Mouse (Mus musculus) natural killer cell, adult 2 months (primary cell): ENCODE data around the gene Asxl2.
"Not testable (repeated sequence)": the region's sequence is repeated elsewhere in the genome, so short reads cannot be mapped to it uniquely, and the experiment has no call there.

Source experiments
- DNase-seq, 2 experiments: peaks; one replicate each; pipeline ENCODE4 v3.0.0; 2022; ENCODE audit warnings: low spot score in 2 of 2

The Asxl2 gene

GRCm38 (mm10) chr12:3426530-3427034, at the start of gene Asxl2:
TSS of gene Asxl2 (plus strand) at chr12:3426857.
- peak; percentile 96 to 98 for DNase-seq

DNA sequence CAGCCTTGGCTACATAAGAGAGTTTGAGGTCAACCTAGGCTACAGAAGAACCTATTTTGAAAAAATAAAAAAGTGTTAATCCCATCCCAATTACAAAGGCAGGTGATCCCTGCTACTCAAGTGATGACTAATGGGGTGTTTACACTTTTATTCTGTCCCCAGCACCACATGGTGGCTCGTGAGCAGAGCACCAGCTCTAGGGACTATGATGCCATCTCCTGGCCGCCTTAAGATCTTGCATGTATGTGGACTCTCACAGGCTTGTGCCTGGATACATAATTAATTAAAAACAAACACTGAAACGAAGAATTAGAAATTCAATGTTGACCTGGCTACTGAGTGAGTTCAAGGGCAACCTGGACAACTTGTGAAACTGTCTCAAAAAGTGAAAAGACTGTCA, 49.5 kb upstream of the Asxl2 start:
- DNase-seq, result no peak

DNA sequence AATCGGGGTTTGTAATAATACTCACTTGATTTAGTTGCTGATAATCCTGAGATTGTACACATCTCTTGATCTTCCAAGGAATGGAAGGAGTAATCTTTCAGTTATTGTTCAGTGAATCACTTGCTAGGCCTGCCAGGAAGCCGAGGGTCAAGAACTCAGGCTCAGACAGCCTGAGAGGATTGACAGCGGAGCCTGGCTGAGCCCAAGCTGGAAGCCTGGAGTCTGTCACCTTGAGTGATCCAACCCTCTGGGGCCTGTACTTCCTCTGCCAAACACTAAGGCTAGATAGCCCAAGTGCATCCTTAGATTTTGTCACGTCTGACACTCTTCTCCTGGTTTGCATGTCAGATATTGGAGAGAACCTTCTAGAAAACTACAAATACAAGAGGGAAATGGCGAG, 48.9 kb upstream of the Asxl2 start:
- no peak for DNase-seq

GRCm38 (mm10) chr12:3384860-3385259, 41.8 kb upstream of the Asxl2 start:
- DNase-seq, result no peak

- DNase-seq, result no peak
These were observed 41.4 kb upstream of the Asxl2 start for GRCm38 (mm10) chr12:3385271-3385670.

GRCm38 (mm10) chr12:3385940-3386339, 40.7 kb upstream of the Asxl2 start:
- no peak for DNase-seq

DNA sequence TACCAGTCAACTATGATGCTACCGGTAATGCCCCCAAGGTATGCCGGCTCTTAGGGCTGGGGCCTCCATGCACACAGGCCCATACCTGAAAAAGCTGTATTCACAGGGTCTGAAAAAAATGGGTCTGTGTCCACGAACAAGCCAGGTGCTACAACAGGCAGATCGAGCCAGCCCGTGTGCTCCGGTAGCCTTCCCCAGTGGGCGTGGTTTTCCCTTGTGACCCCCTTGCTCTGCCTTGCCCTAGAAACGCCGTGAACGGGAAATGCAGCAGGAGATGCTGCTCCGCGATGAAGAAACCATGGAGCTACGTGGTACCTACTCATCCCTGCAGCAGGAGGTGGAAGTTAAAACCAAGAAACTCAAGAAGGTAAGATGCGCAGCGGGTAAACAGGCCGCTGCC, 38.8 kb upstream of the Asxl2 start:
- no peak for DNase-seq

- DNase-seq, result no peak
These were observed 37.3 kb upstream of the Asxl2 start for GRCm38 (mm10) chr12:3389394-3389793.

GRCm38 (mm10) chr12:3390071-3390470, 36.6 kb upstream of the Asxl2 start:
- DNase-seq, result no peak

DNA sequence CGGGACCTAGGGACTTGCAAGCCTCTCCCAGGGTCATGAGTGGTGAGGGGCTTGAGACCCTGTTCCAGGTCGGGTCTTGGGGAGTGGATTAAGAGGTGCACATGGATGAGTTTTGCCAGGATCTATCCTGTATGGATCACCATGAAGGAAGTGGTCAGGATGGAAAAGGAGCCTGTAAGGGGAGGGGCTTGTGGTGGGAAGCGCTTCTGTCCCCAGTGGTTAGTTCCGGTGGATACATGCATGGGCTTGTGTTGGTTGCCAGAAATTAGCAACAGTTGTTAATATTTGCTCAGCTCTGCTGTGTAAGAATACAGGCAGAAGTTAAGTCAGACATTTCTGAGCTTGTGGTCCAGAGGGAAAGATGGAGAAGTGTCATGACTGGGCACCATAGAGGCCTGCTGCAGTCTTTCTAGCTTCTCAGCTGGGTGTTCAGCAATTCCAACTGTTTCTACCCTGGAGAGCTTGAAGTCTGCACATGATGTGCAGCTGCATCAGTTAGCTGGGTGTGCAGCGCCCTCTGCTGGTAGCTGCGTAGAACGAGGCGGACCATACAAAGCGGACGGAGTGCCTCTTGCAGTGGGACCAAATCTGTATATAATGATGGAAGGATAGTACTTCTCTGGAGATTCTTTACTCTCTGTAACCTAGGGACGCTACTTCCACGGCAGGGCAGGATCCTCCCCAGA, 35.9 kb upstream of the Asxl2 start:
- DNase-seq, result peak; percentile 40 to 69

- DNase-seq, result no peak
These were observed 35.4 kb upstream of the Asxl2 start for GRCm38 (mm10) chr12:3391276-3391675.

- no peak for DNase-seq
These were observed 33.5 kb upstream of the Asxl2 start for GRCm38 (mm10) chr12:3393140-3393539.

DNA sequence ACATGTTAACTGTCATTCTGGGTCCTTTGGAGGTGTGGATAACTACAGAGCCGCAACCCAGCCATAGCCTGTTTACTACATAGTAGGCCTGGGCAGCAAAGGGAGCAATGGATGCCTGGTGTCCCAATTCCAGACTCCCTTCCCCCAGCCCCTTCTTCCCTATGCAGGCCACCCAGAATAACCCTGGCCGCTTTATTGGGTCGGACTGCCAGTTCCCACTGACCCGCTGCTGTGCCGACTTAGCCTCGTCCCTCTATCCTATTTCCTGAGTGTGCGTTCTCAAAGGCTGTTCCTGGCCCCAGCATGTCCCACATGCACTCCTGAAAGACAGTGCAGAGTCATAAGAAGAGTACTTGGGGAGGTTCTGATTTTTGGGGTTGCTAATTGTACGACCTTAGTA, 29.7 kb upstream of the Asxl2 start:
- no peak for DNase-seq

DNA sequence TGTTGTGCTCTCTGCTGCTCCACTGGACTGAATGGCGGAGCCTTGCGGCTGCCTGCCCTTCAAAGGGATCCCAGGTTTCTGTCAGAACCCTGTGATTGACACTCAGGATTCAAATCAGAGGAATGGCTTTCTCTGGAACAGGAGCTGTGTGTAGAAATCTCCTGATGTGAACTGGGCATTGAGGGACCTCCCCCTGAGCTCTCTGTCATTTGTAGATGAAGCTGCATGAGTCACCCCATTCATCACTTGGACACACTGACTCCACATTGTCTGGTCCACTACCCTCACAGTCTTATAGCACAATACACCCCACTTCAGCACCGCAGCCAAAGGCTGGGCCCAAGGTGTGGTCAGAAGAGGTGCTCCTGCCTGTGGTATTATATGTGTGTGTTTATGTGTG, 21.0 kb upstream of the Asxl2 start:
- not testable (repeated sequence) for DNase-seq

- DNase-seq, result no peak
These were observed 20.1 kb upstream of the Asxl2 start for GRCm38 (mm10) chr12:3406585-3406984.

DNA sequence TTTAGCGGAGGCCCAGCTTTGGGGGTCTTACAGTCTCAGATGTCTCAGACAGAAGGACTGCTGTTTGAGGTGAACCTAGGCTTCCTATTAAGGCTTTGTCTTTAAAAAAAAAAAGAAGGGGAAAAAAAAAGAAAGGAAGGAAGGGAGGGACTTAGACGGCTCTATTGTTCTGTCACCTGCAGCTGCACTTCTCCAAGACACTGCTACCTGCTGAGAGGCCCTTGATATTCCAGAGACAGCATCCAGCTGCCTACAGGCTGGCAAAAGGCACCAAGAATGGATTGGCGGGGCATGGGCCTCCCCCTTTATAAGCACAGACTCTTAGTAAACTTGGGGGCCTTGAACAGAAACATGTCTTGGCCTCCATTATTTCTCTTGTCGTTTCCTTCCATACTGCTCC, 11.7 kb upstream of the Asxl2 start:
- DNase-seq, result no peak

DNA sequence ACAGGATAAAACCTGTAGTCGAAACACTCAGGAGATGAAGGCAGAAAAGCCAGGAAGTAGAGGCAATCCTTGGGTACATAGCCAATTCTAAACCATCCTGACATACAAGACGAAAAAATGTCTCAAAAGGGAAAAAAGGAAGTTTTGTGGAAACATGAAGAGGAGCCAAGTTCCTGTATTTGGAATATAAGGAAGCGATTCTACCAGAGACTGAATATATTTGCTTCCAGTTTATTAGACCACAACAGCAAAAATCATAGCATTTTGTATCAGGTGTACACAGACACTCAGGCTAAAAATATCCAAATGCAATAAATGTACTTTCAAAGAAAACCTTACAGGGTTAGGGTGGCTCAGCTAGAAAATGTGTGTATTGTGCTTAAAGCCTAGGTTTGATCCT, 7.9 kb upstream of the Asxl2 start:
- no peak for DNase-seq

DNA sequence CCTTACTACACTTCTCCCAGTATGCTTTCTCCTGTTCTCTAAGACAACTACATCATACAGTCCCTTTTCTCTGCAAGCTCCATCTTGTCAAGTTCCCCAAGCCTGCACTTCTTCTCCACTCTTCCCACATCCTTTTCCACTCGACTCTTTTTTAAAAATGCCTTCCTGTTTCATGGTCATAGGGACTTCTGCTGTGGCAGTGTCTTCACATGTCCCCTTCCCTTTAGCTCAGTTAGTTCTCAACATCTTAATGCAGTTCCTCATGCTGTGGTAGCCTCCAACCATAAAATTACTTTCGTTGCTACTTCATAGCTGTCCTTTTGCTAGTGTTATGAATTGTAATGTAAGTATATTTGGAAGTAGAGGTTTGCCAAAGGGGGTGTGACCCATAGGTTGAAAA, 6.1 kb upstream of the Asxl2 start:
- DNase-seq, result no peak

- DNase-seq, result no peak
These were observed 3.9 kb upstream of the Asxl2 start for GRCm38 (mm10) chr12:3422786-3423185.

DNA sequence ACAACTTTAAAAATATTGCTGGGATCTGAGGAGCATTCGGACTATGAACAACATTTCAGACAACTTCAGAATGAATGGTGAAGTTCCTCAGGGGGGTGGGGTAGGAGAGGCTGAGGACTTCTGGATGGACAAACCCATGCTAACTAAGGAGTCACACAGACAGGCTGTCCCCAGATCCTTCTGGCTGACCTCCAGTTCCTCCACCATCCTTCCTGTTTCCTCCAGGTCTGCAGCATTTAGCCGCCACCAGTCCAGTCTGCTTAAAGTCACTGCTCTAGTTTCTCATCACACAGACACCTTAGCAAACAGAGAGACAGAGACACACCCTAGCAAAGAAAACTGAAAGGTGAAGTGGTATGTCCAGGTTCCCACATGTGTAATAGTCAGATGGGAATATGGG, 2.5 kb upstream of the Asxl2 start:
- no peak for DNase-seq

DNA sequence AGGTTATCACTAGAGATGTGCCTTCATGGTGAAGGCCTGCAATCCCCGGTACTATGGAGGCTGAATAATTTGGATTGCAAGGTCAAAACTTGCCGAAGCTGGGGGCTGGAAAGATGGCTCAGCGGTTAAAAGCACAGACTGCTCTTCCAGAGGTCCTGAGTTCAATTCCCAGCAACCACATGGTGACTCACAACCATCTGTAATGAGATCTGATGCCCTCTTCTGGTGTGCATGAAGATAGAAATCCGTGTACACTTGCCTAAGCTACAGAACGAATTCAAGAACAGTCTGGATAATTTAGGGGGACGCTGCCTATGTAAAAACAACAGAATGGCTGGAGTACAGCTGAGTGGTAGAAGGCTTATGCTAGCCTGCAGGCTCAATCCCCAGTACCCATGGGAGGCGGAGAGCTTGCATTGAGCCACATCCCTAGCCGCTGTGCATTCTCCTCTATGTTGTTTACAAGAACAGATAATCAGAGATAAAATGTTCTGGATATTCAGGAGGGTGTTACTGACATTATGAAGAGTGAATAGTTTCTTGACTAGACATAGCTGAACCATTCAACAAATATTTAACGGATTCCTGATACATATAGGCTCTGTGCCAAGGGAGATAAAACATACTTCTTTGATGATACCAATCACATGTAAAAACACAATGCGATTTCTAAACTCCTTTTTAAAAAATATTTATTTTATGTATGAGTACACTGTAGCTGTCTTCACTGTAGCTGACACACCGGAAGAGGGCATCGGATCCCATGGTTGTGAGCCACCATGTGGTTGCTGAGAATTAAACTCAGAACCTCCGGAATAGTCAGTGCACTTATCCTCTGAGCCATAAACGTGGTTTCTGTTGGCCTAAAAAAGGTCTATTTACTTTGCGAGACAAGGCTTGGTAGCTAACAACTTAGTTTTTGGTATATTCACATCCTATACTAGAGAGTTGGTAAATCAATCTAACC, 999 bp upstream of the Asxl2 start:
- DNase-seq, result peak; percentile 5 to 16

- DNase-seq, result peak; percentile 51 to 65
These were observed 621 bp downstream of the Asxl2 start for GRCm38 (mm10) chr12:3427067-3427889.
